ENCODE assay signal across 24 mouse cellular contexts in the genomic region with DNA sequence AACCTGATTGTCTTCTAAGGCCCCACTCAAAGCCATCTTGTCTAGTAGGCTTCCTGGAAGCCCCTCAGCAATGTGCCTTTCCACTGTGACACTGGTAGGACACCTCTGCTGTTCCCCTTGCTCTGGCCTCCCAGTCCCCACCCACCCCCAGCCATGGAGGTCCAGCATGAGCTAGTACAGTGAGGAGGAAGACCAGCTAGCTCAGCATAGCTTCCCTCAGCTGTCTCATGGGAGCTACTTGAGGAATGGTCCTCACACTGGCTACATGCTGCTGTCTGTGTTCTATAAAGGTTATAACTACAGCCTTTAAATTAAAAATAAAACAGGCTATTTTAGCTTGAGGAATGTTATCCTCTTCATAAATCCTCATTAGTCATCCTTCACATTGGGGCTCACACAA.
"Had no signal": no experiment of that assay in that cellular context is flagged by ENCODE, and none has a peak within 500 bp of the region (broad histone marks: within the 10 kb centered on the region; RNA-seq: fewer than 3 reads in every experiment).

No protein-coding gene starts in this region.

- ATAC-seq: liver, postnatal 0 days; lung, postnatal 0 days; midbrain, embryonic 15.5 days had no signal

- H3K27ac ChIP-seq: limb, embryonic 12.5 days; limb, embryonic 15.5 days; liver, embryonic 14.5 days; macrophage; midbrain, embryonic 12.5 days; midbrain, embryonic 15.5 days; neural tube, embryonic 12.5 days; neural tube, embryonic 15.5 days; stomach, embryonic 15.5 days had no signal

- H3K4me3 ChIP-seq: limb, embryonic 12.5 days; limb, embryonic 15.5 days; midbrain, embryonic 12.5 days; midbrain, embryonic 15.5 days; neural tube, embryonic 12.5 days; neural tube, embryonic 15.5 days; stomach, embryonic 15.5 days had no signal

- DNase-seq: kidney, adult 18-20 months; kidney, postnatal 14 days; kidney, postnatal 4 days; left cerebral cortex, postnatal 4 days; liver, postnatal 0 days; lung, embryonic 14.5 days; right cerebral cortex, adult 18-20 months; right cerebral cortex, postnatal 14 days; right cerebral cortex, postnatal 4 days; spleen, adult 18-20 months; thymus, adult 2 months; thymus, postnatal 14 days; thymus, postnatal 4 days had no signal

- H3K4me2 ChIP-seq: limb, embryonic 12.5 days; limb, embryonic 15.5 days; liver, embryonic 11.5 days; lung, embryonic 14.5 days; midbrain, embryonic 12.5 days; midbrain, embryonic 15.5 days; neural tube, embryonic 12.5 days; neural tube, embryonic 15.5 days; stomach, embryonic 15.5 days had no signal

- H3K36me3 ChIP-seq: limb, embryonic 12.5 days; limb, embryonic 15.5 days; midbrain, embryonic 12.5 days; midbrain, embryonic 15.5 days; neural tube, embryonic 12.5 days; neural tube, embryonic 15.5 days; stomach, embryonic 15.5 days had no signal

- H3K27me3 ChIP-seq: limb, embryonic 12.5 days; limb, embryonic 15.5 days; midbrain, embryonic 12.5 days; midbrain, embryonic 15.5 days; neural tube, embryonic 12.5 days; neural tube, embryonic 15.5 days; stomach, embryonic 15.5 days had no signal

- H3K4me1 ChIP-seq: midbrain, embryonic 12.5 days; midbrain, embryonic 15.5 days; neural tube, embryonic 15.5 days had no signal

- H3K9me3 ChIP-seq: limb, embryonic 12.5 days; limb, embryonic 15.5 days; midbrain, embryonic 12.5 days; midbrain, embryonic 15.5 days; neural tube, embryonic 12.5 days; neural tube, embryonic 15.5 days; stomach, embryonic 15.5 days had no signal

- H3K9ac ChIP-seq: limb, embryonic 12.5 days; limb, embryonic 15.5 days; liver, embryonic 14.5 days; liver, postnatal 0 days; lung, embryonic 14.5 days; midbrain, embryonic 12.5 days; midbrain, embryonic 15.5 days; neural tube, embryonic 12.5 days; neural tube, embryonic 15.5 days; stomach, embryonic 15.5 days had no signal
